Mouse (Mus musculus) midbrain, embryonic 12.5 days (tissue): ENCODE results near the gene Tbx21. TPM values are rescaled to one million over a fixed set of nuclear protein-coding genes. Genes with fewer than 3 reads are reported as not detected.

Experiments
- ATAC-seq: fragments of 200-750 bp; cut with Nextera tagmentation; 2 replicates; pipeline ENCODE4 v1.8.0; 2017; ENCODE audit warnings: low read depth, moderate TSS enrichment, moderate library complexity; ENCODE audit not compliant: low FRiP score
- H3K27ac ChIP-seq: fragments of 300-500 bp; sonication (generic); replicated peaks from 2 replicates; pipeline ENCODE4 v1.5.1; 2016; ENCODE audit warnings: mild to moderate bottlenecking
- H3K27me3 ChIP-seq: fragments of 300-500 bp; sonication (generic); 2 replicates; pipeline ENCODE4 v1.6.1; 2016; ENCODE audit warnings: mild to moderate bottlenecking
- H3K36me3 ChIP-seq: fragments of 300-500 bp; sonication (generic); 2 replicates; pipeline ENCODE4 v1.6.1; 2016
- H3K4me1 ChIP-seq: fragments of 300-500 bp; sonication (generic); 2 replicates; pipeline ENCODE4 v1.6.1; 2016
- H3K4me2 ChIP-seq: fragments of 300-500 bp; sonication (generic); replicated peaks from 2 replicates; pipeline ENCODE4 v1.6.1; 2016; ENCODE audit warnings: mild to moderate bottlenecking, moderate library complexity
- H3K4me3 ChIP-seq: fragments of 300-500 bp; sonication (generic); 2 replicates; pipeline ENCODE4 v1.5.1; 2016; ENCODE audit warnings: mild to moderate bottlenecking
- H3K9ac ChIP-seq: fragments of 300-500 bp; sonication (generic); replicated peaks from 2 replicates; pipeline ENCODE4 v1.6.1; 2016; ENCODE audit warnings: mild to moderate bottlenecking, moderate library complexity
- H3K9me3 ChIP-seq: fragments of 300-500 bp; sonication (generic); 2 replicates; pipeline ENCODE4 v1.6.1; 2016; ENCODE audit warnings: mild to moderate bottlenecking
- WGBS: fragments of 180-500 bp; shearing (Covaris S2); methylation state at CpG from one replicate; pipeline ENCODE4 v1.1.7; 2016; 5-methylcytosine and 5-hydroxymethylcytosine counted together
- polyA plus RNA-seq: library from polyadenylated mRNA; unstranded; fragments of >200 nt; fragmentation: Nextera tagmentation; extraction: Ambion mirVana; gene quantifications from 2 replicates; pipeline ENCODE4 v1.2.1, GENCODE M21; 2016

Tbx21 gene
- polyA plus RNA-seq, 1 experiment from 2014 or later, result 0.23 TPM

GRCm38 (mm10) chr11:97146724-97147123 lies 31.6 kb upstream of the Tbx21 start:
- H3K9ac ChIP-seq, result no peak overlapping the region

GRCm38 (mm10) chr11:97145951-97146350 lies 30.8 kb upstream of the Tbx21 start:
- H3K4me3 ChIP-seq, result no peak overlapping the region
- peaks cover 23% of the 10 kb centered on the region for H3K4me1 ChIP-seq
- H3K27me3 ChIP-seq, result peaks cover 42% of the 10 kb centered on the region
- no peak overlapping the region for H3K9ac ChIP-seq
- H3K36me3 ChIP-seq, result peaks cover 11% of the 10 kb centered on the region
- H3K27ac ChIP-seq, result no peak overlapping the region
- H3K4me2 ChIP-seq, result no peak overlapping the region
- no peak for ATAC-seq
- WGBS, result 80% methylated on average over 9 of the region's 9 CpGs
- H3K9me3 ChIP-seq, result no peaks in the 10 kb centered on the region

More at GRCm38 (mm10) chr11:97146724-97147123, 31.6 kb upstream of the Tbx21 start:
- ATAC-seq, result no peak
- Histone ChIP-seq H3K4me3 (no peak overlapping the region), H3K4me1 (peaks cover 26% of the 10 kb centered on the region), H3K36me3 (peaks cover 11% of the 10 kb centered on the region), H3K9me3 (no peaks in the 10 kb centered on the region), H3K27ac (no peak overlapping the region), H3K27me3 (peaks cover 34% of the 10 kb centered on the region), H3K4me2 (no peak overlapping the region)
- WGBS, result 10% methylated on average over 8 of the region's 8 CpGs

DNA sequence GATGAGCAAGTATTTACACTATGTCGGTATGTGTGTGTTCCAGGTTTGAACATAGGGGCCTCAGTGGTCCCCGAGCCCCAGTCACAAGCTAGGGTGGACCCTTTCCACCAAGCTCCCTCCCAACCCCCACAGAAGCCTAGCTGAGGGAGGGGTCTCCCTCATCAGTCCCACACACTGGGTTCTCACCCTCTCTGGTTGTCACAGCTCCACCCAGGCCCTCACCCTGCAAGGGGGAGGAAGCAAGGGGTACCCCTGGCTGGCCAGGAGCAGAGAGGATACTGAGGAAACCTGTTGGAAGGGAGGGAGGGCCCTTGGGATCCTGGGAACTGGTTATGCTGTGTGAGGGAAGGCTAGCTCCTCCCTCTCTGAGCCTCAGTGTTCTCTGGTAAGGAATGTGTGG lies 30.2 kb upstream of the Tbx21 start:
- peaks cover 48% of the 10 kb centered on the region for H3K27me3 ChIP-seq
- H3K4me3 ChIP-seq, result no peak overlapping the region
- peaks cover 11% of the 10 kb centered on the region for H3K36me3 ChIP-seq
- H3K27ac ChIP-seq, result no peak overlapping the region
- H3K4me2 ChIP-seq, result no peak overlapping the region
- ATAC-seq, result no peak
- no peaks in the 10 kb centered on the region for H3K9me3 ChIP-seq
- peaks cover 21% of the 10 kb centered on the region for H3K4me1 ChIP-seq
- no peak overlapping the region; the same call in 1 of the 2 replicates for H3K9ac ChIP-seq
- 88% methylated on average over 2 of the region's 2 CpGs for WGBS

- H3K9ac ChIP-seq, result no peak overlapping the region; the same call in 1 of the 2 replicates
- no peak for ATAC-seq
- H3K9me3 ChIP-seq, result no peaks in the 10 kb centered on the region
- WGBS, result 77% methylated on average over 8 of the region's 9 CpGs
- H3K27ac ChIP-seq, result no peak overlapping the region
- H3K27me3 ChIP-seq, result peaks cover 48% of the 10 kb centered on the region
- H3K36me3 ChIP-seq, result peaks cover 11% of the 10 kb centered on the region
- H3K4me1 ChIP-seq, result peaks cover 17% of the 10 kb centered on the region
- no peak overlapping the region for H3K4me3 ChIP-seq
- no peak overlapping the region for H3K4me2 ChIP-seq
These were observed 28.2 kb upstream of the Tbx21 start for GRCm38 (mm10) chr11:97143196-97143900.

DNA sequence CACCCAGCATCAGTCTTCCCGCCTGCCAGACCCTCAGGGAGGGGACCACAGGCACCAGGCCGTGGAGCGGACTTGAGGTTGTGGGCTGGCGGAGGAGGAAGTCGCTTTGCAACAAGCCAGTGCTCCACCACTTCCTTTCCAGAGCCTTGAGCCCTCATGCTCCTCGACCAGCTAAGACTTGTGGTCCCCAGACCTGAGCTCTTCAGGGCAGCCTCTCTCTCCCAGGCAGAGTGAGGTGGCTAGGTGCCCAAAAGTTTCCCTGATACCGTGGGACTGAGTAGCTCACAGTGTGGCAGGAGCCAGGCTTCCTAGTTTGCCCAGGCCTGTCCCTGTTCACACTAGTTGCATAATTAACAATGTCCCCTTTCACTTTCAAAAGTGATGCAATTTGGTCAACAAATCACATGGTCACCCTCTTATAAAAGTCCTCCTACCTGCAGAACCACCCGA lies 27.1 kb upstream of the Tbx21 start:
- Histone ChIP-seq H3K9ac (no peak overlapping the region), H3K27ac (no peak overlapping the region), H3K27me3 (peaks cover 50% of the 10 kb centered on the region), H3K4me3 (no peak overlapping the region), H3K4me2 (no peak overlapping the region), H3K4me1 (peaks cover 26% of the 10 kb centered on the region), H3K36me3 (peaks cover 11% of the 10 kb centered on the region), H3K9me3 (no peaks in the 10 kb centered on the region)
- no peak for ATAC-seq
- 78% methylated on average over 8 of the region's 8 CpGs for WGBS

- no peaks in the 10 kb centered on the region for H3K9me3 ChIP-seq
- H3K36me3 ChIP-seq, result peaks cover 5% of the 10 kb centered on the region
- H3K27ac ChIP-seq, result no peak overlapping the region
- H3K4me1 ChIP-seq, result peaks cover 21% of the 10 kb centered on the region
- H3K9ac ChIP-seq, result no peak overlapping the region
- peaks cover 62% of the 10 kb centered on the region for H3K27me3 ChIP-seq
- H3K4me2 ChIP-seq, result no peak overlapping the region
- no peak for ATAC-seq
- H3K4me3 ChIP-seq, result no peak overlapping the region
- 85% methylated on average over 4 of the region's 4 CpGs for WGBS
These were observed 25.7 kb upstream of the Tbx21 start for GRCm38 (mm10) chr11:97140811-97141210.

GRCm38 (mm10) chr11:97139256-97139655 lies 24.1 kb upstream of the Tbx21 start:
- 0 out of 2 replicates have a peak, but pooled peaks have one; percentile 17 for ATAC-seq
- H3K4me3 ChIP-seq, result peak overlapping the region; percentile 42
- peaks cover 4% of the 10 kb centered on the region; the same call in 1 of the 2 replicates for H3K36me3 ChIP-seq
- H3K27me3 ChIP-seq, result peaks cover 62% of the 10 kb centered on the region
- no peaks in the 10 kb centered on the region for H3K9me3 ChIP-seq
- peaks cover 21% of the 10 kb centered on the region for H3K4me1 ChIP-seq
- no peak overlapping the region for H3K27ac ChIP-seq
- H3K4me2 ChIP-seq, result peak overlapping the region; percentile 92
- WGBS, result 4% methylated on average over 15 of the region's 15 CpGs
- H3K9ac ChIP-seq, result peak overlapping the region; percentile 54

GRCm38 (mm10) chr11:97138554-97139226 lies 23.6 kb upstream of the Tbx21 start:
- H3K36me3 ChIP-seq, result no peaks in the 10 kb centered on the region; the same call in 1 of the 2 replicates
- peaks cover 21% of the 10 kb centered on the region for H3K4me1 ChIP-seq
- peak; percentile 64 for ATAC-seq
- H3K4me3 ChIP-seq, result peak overlapping the region; percentile 42
- WGBS, result 6% methylated on average over 66 of the region's 69 CpGs
- H3K9ac ChIP-seq, result peak overlapping the region; percentile 54
- no peaks in the 10 kb centered on the region for H3K9me3 ChIP-seq
- peak overlapping the region; percentile 50; the same call in 1 of the 2 replicates for H3K27ac ChIP-seq
- peaks cover 64% of the 10 kb centered on the region for H3K27me3 ChIP-seq
- peak overlapping the region; percentile 92 for H3K4me2 ChIP-seq

DNA sequence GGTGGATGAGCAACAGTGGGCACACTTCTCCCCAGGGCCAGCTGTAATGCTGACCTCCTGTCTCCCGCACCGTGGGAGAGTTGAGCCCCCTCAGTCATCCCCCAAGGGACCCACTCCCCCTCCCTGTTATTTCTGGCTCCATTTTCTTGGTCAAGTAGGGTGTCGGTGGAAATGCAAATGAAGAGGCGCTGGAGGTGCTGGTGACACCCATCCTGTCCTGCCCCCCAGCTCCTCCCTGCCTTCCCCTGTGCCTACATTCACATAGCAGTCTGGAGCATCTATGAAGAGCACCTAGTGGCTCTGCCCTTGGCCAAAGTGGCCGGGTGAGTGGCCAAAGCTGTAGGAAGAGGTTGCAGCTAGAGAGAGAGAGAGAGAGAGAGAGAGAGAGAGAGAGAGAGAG lies 18.1 kb upstream of the Tbx21 start:
- H3K9ac ChIP-seq, result no peak overlapping the region
- H3K4me1 ChIP-seq, result peaks cover 8% of the 10 kb centered on the region
- ATAC-seq, result no peak
- no peaks in the 10 kb centered on the region for H3K9me3 ChIP-seq
- no peak overlapping the region for H3K27ac ChIP-seq
- peaks cover 54% of the 10 kb centered on the region for H3K27me3 ChIP-seq
- 67% methylated on average over 5 of the region's 5 CpGs for WGBS
- no peak overlapping the region for H3K4me2 ChIP-seq
- no peaks in the 10 kb centered on the region for H3K36me3 ChIP-seq
- H3K4me3 ChIP-seq, result no peak overlapping the region

DNA sequence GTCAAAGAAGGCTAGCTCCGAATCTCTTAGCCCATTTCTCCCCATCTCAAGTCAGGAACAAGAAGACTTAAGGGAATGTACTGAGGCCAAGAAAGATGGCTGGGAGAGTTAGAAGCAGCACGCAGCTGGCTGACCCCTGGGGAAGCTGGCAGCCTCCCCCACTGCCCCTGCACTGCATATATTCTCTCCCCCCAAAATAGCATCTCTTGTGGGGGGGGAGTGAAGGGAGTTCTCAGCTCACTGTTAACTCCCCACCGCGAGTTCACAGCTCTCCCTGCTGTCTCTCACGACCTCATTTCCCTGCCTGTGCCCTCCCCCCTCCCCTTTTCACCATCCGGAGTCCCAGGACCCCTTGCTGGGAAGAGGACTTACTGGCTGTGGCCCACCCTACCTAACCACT lies 17.1 kb upstream of the Tbx21 start:
- Histone ChIP-seq H3K4me3 (no peak overlapping the region), H3K27ac (no peak overlapping the region), H3K9me3 (no peaks in the 10 kb centered on the region), H3K27me3 (peaks cover 54% of the 10 kb centered on the region), H3K9ac (no peak overlapping the region), H3K4me1 (peaks cover 7% of the 10 kb centered on the region), H3K4me2 (no peak overlapping the region), H3K36me3 (no peaks in the 10 kb centered on the region)
- ATAC-seq, result no peak
- WGBS, result 16% methylated on average over 6 of the region's 6 CpGs

GRCm38 (mm10) chr11:97131683-97132082 lies 16.6 kb upstream of the Tbx21 start:
- Histone ChIP-seq H3K36me3 (no peaks in the 10 kb centered on the region), H3K27ac (no peak overlapping the region), H3K4me1 (peaks cover 12% of the 10 kb centered on the region), H3K4me3 (no peak overlapping the region), H3K27me3 (peaks cover 54% of the 10 kb centered on the region), H3K9me3 (no peaks in the 10 kb centered on the region), H3K4me2 (no peak overlapping the region), H3K9ac (no peak overlapping the region)
- 84% methylated on average over 2 of the region's 2 CpGs for WGBS
- ATAC-seq, result no peak

GRCm38 (mm10) chr11:97130318-97130717 lies 15.2 kb upstream of the Tbx21 start:
- peaks cover 13% of the 10 kb centered on the region for H3K4me1 ChIP-seq
- H3K27ac ChIP-seq, result no peak overlapping the region
- 88% methylated on average over 5 of the region's 7 CpGs for WGBS
- no peak overlapping the region for H3K9ac ChIP-seq
- no peaks in the 10 kb centered on the region for H3K9me3 ChIP-seq
- no peaks in the 10 kb centered on the region for H3K36me3 ChIP-seq
- no peak for ATAC-seq
- H3K4me3 ChIP-seq, result no peak overlapping the region
- H3K27me3 ChIP-seq, result peaks cover 58% of the 10 kb centered on the region
- H3K4me2 ChIP-seq, result no peak overlapping the region
